Mouse (Mus musculus) kidney, adult 2 months (tissue): Measurements from ENCODE around the gene Senp7.

Experiments
- CTCF ChIP-seq: fragments of 200-500 bp; conservative IDR thresholded peaks from 2 replicates; pipeline ENCODE4 v1.5.1; 2011; ENCODE audit warnings: low read depth, mild to moderate bottlenecking, control low read depth, low read length, moderate library complexity, mixed read lengths; ENCODE audit not compliant: insufficient read depth, insufficient read length
- POLR2A ChIP-seq: fragments of 200-500 bp; IDR thresholded peaks from one replicate; pipeline ENCODE4 v1.6.1; 2011; ENCODE audit warnings: low read depth, low read length, control low read depth

- TF ChIP-seq POLR2A (no peak), CTCF (no peak)
Observed at GRCm38 (mm10) chr16:56229455-56229854, 181.3 kb downstream of the Senp7 start.
